In the genomic region with DNA sequence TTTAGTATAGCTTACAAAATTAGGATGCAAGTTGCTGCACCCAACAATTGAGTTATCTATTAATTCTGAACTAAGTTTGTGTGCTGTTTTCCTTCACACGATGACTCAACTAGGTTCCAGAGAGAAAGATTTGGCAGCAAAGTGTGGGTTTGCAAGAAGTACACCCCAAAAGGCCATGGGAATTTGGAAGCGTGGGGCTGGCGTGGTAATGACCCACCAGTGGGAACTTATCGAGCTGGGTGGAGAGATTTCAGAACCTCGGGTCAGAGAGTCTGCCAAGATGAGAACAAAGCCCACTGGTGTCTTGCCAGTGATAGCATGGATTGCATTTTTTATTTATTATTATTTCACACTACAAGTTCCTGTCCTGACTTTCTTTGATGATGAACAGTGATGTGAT, we compare ENCODE assay signal across 31 mouse cellular contexts.
"Had no signal": no experiment of that assay in that cellular context is flagged by ENCODE, and none has a peak within 500 bp of the region (broad histone marks: within the 10 kb centered on the region; RNA-seq: fewer than 3 reads in every experiment).

No protein-coding gene starts in this region.

- DNase-seq: left cerebral cortex, postnatal 4 days; liver; liver, embryonic 13.5 days; liver, postnatal 0 days; lung, adult 18-20 months; lung, adult 2 months; lung, embryonic 14.5 days; lung, postnatal 10 days; lung, postnatal 14 days; lung, postnatal 36 days; lung, postnatal 4 days; midbrain, embryonic 14.5 days had no signal

- H3K4me1 ChIP-seq: limb, embryonic 10.5 days; limb, embryonic 12.5 days; limb, embryonic 13.5 days; liver, embryonic 12.5 days; liver, embryonic 13.5 days; liver, embryonic 15.5 days; midbrain, embryonic 12.5 days; midbrain, embryonic 13.5 days; midbrain, embryonic 15.5 days; neural tube, embryonic 12.5 days had no signal

- H3K27me3 ChIP-seq: limb, embryonic 12.5 days; limb, embryonic 13.5 days; limb, embryonic 15.5 days; liver, embryonic 12.5 days; liver, embryonic 13.5 days; liver, embryonic 15.5 days; lung, embryonic 15.5 days; megakaryocyte, embryonic 14.5 days; midbrain, embryonic 12.5 days; midbrain, embryonic 13.5 days; midbrain, embryonic 15.5 days; neural tube, embryonic 12.5 days had no signal

- ATAC-seq: liver, embryonic 12.5 days; liver, postnatal 0 days; lung, postnatal 0 days; midbrain, embryonic 13.5 days; midbrain, embryonic 15.5 days; midbrain, embryonic 16.5 days had no signal

- H3K4me2 ChIP-seq: limb, embryonic 12.5 days; limb, embryonic 13.5 days; limb, embryonic 15.5 days; liver, embryonic 11.5 days; liver, embryonic 12.5 days; liver, embryonic 13.5 days; liver, embryonic 15.5 days; lung, embryonic 14.5 days; lung, embryonic 15.5 days; midbrain, embryonic 11.5 days; midbrain, embryonic 12.5 days; midbrain, embryonic 13.5 days; midbrain, embryonic 15.5 days; neural tube, embryonic 12.5 days had no signal

- H3K27ac ChIP-seq: limb, embryonic 10.5 days; limb, embryonic 12.5 days; limb, embryonic 13.5 days; limb, embryonic 15.5 days; liver, embryonic 12.5 days; liver, embryonic 13.5 days; liver, embryonic 14.5 days; liver, embryonic 15.5 days; lung, embryonic 15.5 days; macrophage; midbrain, embryonic 12.5 days; midbrain, embryonic 13.5 days; midbrain, embryonic 15.5 days; neural tube, embryonic 12.5 days had no signal

- H3K4me3 ChIP-seq: limb, embryonic 10.5 days; limb, embryonic 12.5 days; limb, embryonic 13.5 days; limb, embryonic 15.5 days; liver, embryonic 12.5 days; liver, embryonic 13.5 days; liver, embryonic 15.5 days; lung, embryonic 15.5 days; megakaryocyte, embryonic 14.5 days; midbrain, embryonic 12.5 days; midbrain, embryonic 13.5 days; midbrain, embryonic 15.5 days; myocyte; neural tube, embryonic 12.5 days had no signal

- H3K9ac ChIP-seq: limb, embryonic 12.5 days; limb, embryonic 13.5 days; limb, embryonic 15.5 days; liver, embryonic 12.5 days; liver, embryonic 13.5 days; liver, embryonic 14.5 days; liver, embryonic 15.5 days; liver, postnatal 0 days; lung, embryonic 14.5 days; lung, embryonic 15.5 days; midbrain, embryonic 12.5 days; midbrain, embryonic 13.5 days; midbrain, embryonic 15.5 days; neural tube, embryonic 12.5 days had no signal

- H3K36me3 ChIP-seq: limb, embryonic 10.5 days; limb, embryonic 12.5 days; limb, embryonic 13.5 days; limb, embryonic 15.5 days; liver, embryonic 12.5 days; liver, embryonic 13.5 days; liver, embryonic 15.5 days; lung, embryonic 15.5 days; midbrain, embryonic 12.5 days; midbrain, embryonic 13.5 days; midbrain, embryonic 15.5 days; neural tube, embryonic 12.5 days had no signal

- H3K9me3 ChIP-seq: limb, embryonic 10.5 days; limb, embryonic 15.5 days; liver, embryonic 13.5 days; liver, embryonic 15.5 days; lung, embryonic 15.5 days; midbrain, embryonic 12.5 days; midbrain, embryonic 13.5 days; midbrain, embryonic 15.5 days had no signal
